Mouse (Mus musculus): ENCODE measurements around the gene Pcsk4. TPM values are rescaled to one million over a fixed set of nuclear protein-coding genes. Genes with fewer than 3 reads are reported as not detected.
A peak's percentile ranks its signal among the peaks of the same experiment; 100 is the strongest.

Pcsk4 gene
- polyA plus RNA-seq, 1 experiment from 2014 or later: 4.5 TPM

GRCm38 (mm10) chr10:80296824-80297223 lies 32.5 kb downstream of the Pcsk4 start:
- Histone ChIP-seq H3K36me3 (ENCODE audit: control insufficient read depth, insufficient read depth, low read length) (peaks cover 13% of the 10 kb centered on the region), H3K27me3 (ENCODE audit: control insufficient read depth, insufficient read depth, low read length) (peaks cover 33% of the 10 kb centered on the region), H3K4me1 (ENCODE audit: control insufficient read depth, insufficient read depth, low read length) (peaks cover 13% of the 10 kb centered on the region; the same call in 1 of the 2 replicates), H3K9ac (replicated peaks; ENCODE audit: low read depth, low read length) (no peak overlapping the region), H3K27ac (ENCODE audit: low read length) (no peak overlapping the region), H3K9me3 (ENCODE audit: control insufficient read depth, low read depth, low read length) (no peaks in the 10 kb centered on the region), H3K4me3 (ENCODE audit: low read depth, low read length) (no peak overlapping the region), H3K4me2 (replicated peaks; ENCODE audit: low read depth, low read length) (0 out of 2 replicates have a peak overlapping the region, but pooled peaks have one; percentile 52)
- no peak for ATAC-seq (ENCODE audit: insufficient number of reproducible peaks, insufficient read depth, low FRiP score, low read depth)
- WGBS: 74% methylated on average over 5 of the region's 5 CpGs

GRCm38 (mm10) chr10:80295618-80296425 lies 33.5 kb downstream of the Pcsk4 start, which contains the start of gene Apc2:
Gene Apc2 (plus strand): TSS chr10:80295977.
- WGBS: under 1% methylated on average over 26 of the region's 26 CpGs

GRCm38 (mm10) chr10:80294788-80295303 lies 34.5 kb downstream of the Pcsk4 start:
- ATAC-seq (ENCODE audit: insufficient number of reproducible peaks, insufficient read depth, low FRiP score, low read depth): no peak
- no peak overlapping the region for H3K4me3 ChIP-seq (ENCODE audit: low read depth, low read length)
- H3K36me3 ChIP-seq (ENCODE audit: control insufficient read depth, insufficient read depth, low read length): peaks cover 13% of the 10 kb centered on the region
- H3K9ac ChIP-seq (replicated peaks; ENCODE audit: low read depth, low read length): no peak overlapping the region
- H3K4me1 ChIP-seq (ENCODE audit: control insufficient read depth, insufficient read depth, low read length): peaks cover 13% of the 10 kb centered on the region; the same call in 1 of the 2 replicates
- no peaks in the 10 kb centered on the region for H3K9me3 ChIP-seq (ENCODE audit: control insufficient read depth, low read depth, low read length)
- peaks cover 17% of the 10 kb centered on the region for H3K27me3 ChIP-seq (ENCODE audit: control insufficient read depth, insufficient read depth, low read length)
- no peak overlapping the region for H3K4me2 ChIP-seq (replicated peaks; ENCODE audit: low read depth, low read length)
- WGBS: 47% methylated on average over 7 of the region's 7 CpGs
- H3K27ac ChIP-seq (ENCODE audit: low read length): no peak overlapping the region

More at GRCm38 (mm10) chr10:80295618-80296425, 33.5 kb downstream of the Pcsk4 start, which contains the start of gene Apc2:
- peak within 1 kb of the TSS; percentile 52 for H3K4me2 ChIP-seq (replicated peaks; ENCODE audit: low read depth, low read length)
- H3K4me3 ChIP-seq (ENCODE audit: low read depth, low read length): peak within 1 kb of the TSS; percentile 32
- H3K27ac ChIP-seq (ENCODE audit: low read length): peak within 1 kb of the TSS; percentile 44; the same call in 1 of the 2 replicates
- H3K36me3 ChIP-seq (ENCODE audit: control insufficient read depth, insufficient read depth, low read length): peaks cover 13% of the 10 kb centered on the region
- no peaks in the 10 kb centered on the region for H3K9me3 ChIP-seq (ENCODE audit: control insufficient read depth, low read depth, low read length)
- H3K4me1 ChIP-seq (ENCODE audit: control insufficient read depth, insufficient read depth, low read length): peaks cover 13% of the 10 kb centered on the region; the same call in 1 of the 2 replicates
- H3K9ac ChIP-seq (replicated peaks; ENCODE audit: low read depth, low read length): no peak within 1 kb of the TSS; the same call in 1 of the 2 replicates
- H3K27me3 ChIP-seq (ENCODE audit: control insufficient read depth, insufficient read depth, low read length): peaks cover 26% of the 10 kb centered on the region
- peak; percentile 38 for ATAC-seq (ENCODE audit: insufficient number of reproducible peaks, insufficient read depth, low FRiP score, low read depth)

- Histone ChIP-seq H3K9ac (replicated peaks; ENCODE audit: low read depth, low read length) (no peak overlapping the region), H3K4me2 (replicated peaks; ENCODE audit: low read depth, low read length) (no peak overlapping the region), H3K36me3 (ENCODE audit: control insufficient read depth, insufficient read depth, low read length) (peaks cover 13% of the 10 kb centered on the region), H3K27me3 (ENCODE audit: control insufficient read depth, insufficient read depth, low read length) (peaks cover 12% of the 10 kb centered on the region), H3K27ac (ENCODE audit: low read length) (no peak overlapping the region), H3K4me1 (ENCODE audit: control insufficient read depth, insufficient read depth, low read length) (peaks cover 13% of the 10 kb centered on the region; the same call in 1 of the 2 replicates), H3K4me3 (ENCODE audit: low read depth, low read length) (no peak overlapping the region), H3K9me3 (ENCODE audit: control insufficient read depth, low read depth, low read length) (no peaks in the 10 kb centered on the region)
- ATAC-seq (ENCODE audit: insufficient number of reproducible peaks, insufficient read depth, low FRiP score, low read depth): no peak
- WGBS: 76% methylated on average over 4 of the region's 4 CpGs
Observed at GRCm38 (mm10) chr10:80294311-80294710, 35.0 kb downstream of the Pcsk4 start.

GRCm38 (mm10) chr10:80293325-80293724 lies 36.0 kb downstream of the Pcsk4 start:
- Histone ChIP-seq H3K36me3 (ENCODE audit: control insufficient read depth, insufficient read depth, low read length) (peaks cover 22% of the 10 kb centered on the region), H3K9me3 (ENCODE audit: control insufficient read depth, low read depth, low read length) (no peaks in the 10 kb centered on the region), H3K4me3 (ENCODE audit: low read depth, low read length) (peak overlapping the region; percentile 95), H3K27me3 (ENCODE audit: control insufficient read depth, insufficient read depth, low read length) (peaks cover 2% of the 10 kb centered on the region; the same call in 1 of the 2 replicates), H3K4me2 (replicated peaks; ENCODE audit: low read depth, low read length) (peak overlapping the region; percentile 96), H3K9ac (replicated peaks; ENCODE audit: low read depth, low read length) (peak overlapping the region; percentile 98), H3K4me1 (ENCODE audit: control insufficient read depth, insufficient read depth, low read length) (peaks cover 13% of the 10 kb centered on the region; the same call in 1 of the 2 replicates), H3K27ac (ENCODE audit: low read length) (no peak overlapping the region; the same call in 1 of the 2 replicates)
- WGBS: 22% methylated on average over 14 of the region's 14 CpGs
- no peak for ATAC-seq (ENCODE audit: insufficient number of reproducible peaks, insufficient read depth, low FRiP score, low read depth)

GRCm38 (mm10) chr10:80292251-80293146 lies 36.8 kb downstream of the Pcsk4 start, which contains the start of gene Rps15:
Gene Rps15 (plus strand): TSS chr10:80292453.
- WGBS: under 1% methylated on average over 72 of the region's 72 CpGs
- Histone ChIP-seq H3K27ac (ENCODE audit: low read length) (peak within 1 kb of the TSS; percentile 93), H3K9me3 (ENCODE audit: control insufficient read depth, low read depth, low read length) (no peaks in the 10 kb centered on the region), H3K4me2 (replicated peaks; ENCODE audit: low read depth, low read length) (peak within 1 kb of the TSS; percentile 96), H3K36me3 (ENCODE audit: control insufficient read depth, insufficient read depth, low read length) (peaks cover 28% of the 10 kb centered on the region), H3K9ac (replicated peaks; ENCODE audit: low read depth, low read length) (peak within 1 kb of the TSS; percentile 98), H3K4me3 (ENCODE audit: low read depth, low read length) (peak within 1 kb of the TSS; percentile 95), H3K27me3 (ENCODE audit: control insufficient read depth, insufficient read depth, low read length) (no peaks in the 10 kb centered on the region), H3K4me1 (ENCODE audit: control insufficient read depth, insufficient read depth, low read length) (peaks cover 13% of the 10 kb centered on the region; the same call in 1 of the 2 replicates)
- peak; percentile 89 for ATAC-seq (ENCODE audit: insufficient number of reproducible peaks, insufficient read depth, low FRiP score, low read depth)

GRCm38 (mm10) chr10:80288657-80289056 lies 40.6 kb downstream of the Pcsk4 start:
- H3K36me3 ChIP-seq (ENCODE audit: control insufficient read depth, insufficient read depth, low read length): peaks cover 47% of the 10 kb centered on the region
- H3K4me2 ChIP-seq (replicated peaks; ENCODE audit: low read depth, low read length): no peak overlapping the region
- H3K4me1 ChIP-seq (ENCODE audit: control insufficient read depth, insufficient read depth, low read length): 0 out of 2 replicates have a peak, but pooled peaks cover 2% of the 10 kb centered on the region
- H3K9me3 ChIP-seq (ENCODE audit: control insufficient read depth, low read depth, low read length): no peaks in the 10 kb centered on the region
- no peak for ATAC-seq (ENCODE audit: insufficient number of reproducible peaks, insufficient read depth, low FRiP score, low read depth)
- H3K4me3 ChIP-seq (ENCODE audit: low read depth, low read length): no peak overlapping the region
- H3K27ac ChIP-seq (ENCODE audit: low read length): no peak overlapping the region
- H3K27me3 ChIP-seq (ENCODE audit: control insufficient read depth, insufficient read depth, low read length): no peaks in the 10 kb centered on the region
- H3K9ac ChIP-seq (replicated peaks; ENCODE audit: low read depth, low read length): no peak overlapping the region
- 67% methylated on average over 8 of the region's 8 CpGs for WGBS

- H3K9me3 ChIP-seq (ENCODE audit: control insufficient read depth, low read depth, low read length): no peaks in the 10 kb centered on the region
- H3K4me1 ChIP-seq (ENCODE audit: control insufficient read depth, insufficient read depth, low read length): no peaks in the 10 kb centered on the region
- no peak for ATAC-seq (ENCODE audit: insufficient number of reproducible peaks, insufficient read depth, low FRiP score, low read depth)
- no peak overlapping the region for H3K27ac ChIP-seq (ENCODE audit: low read length)
- H3K4me3 ChIP-seq (ENCODE audit: low read depth, low read length): no peak overlapping the region
- H3K9ac ChIP-seq (replicated peaks; ENCODE audit: low read depth, low read length): no peak overlapping the region
- H3K4me2 ChIP-seq (replicated peaks; ENCODE audit: low read depth, low read length): no peak overlapping the region
- 85% methylated on average over 12 of the region's 12 CpGs for WGBS
- H3K27me3 ChIP-seq (ENCODE audit: control insufficient read depth, insufficient read depth, low read length): no peaks in the 10 kb centered on the region
- H3K36me3 ChIP-seq (ENCODE audit: control insufficient read depth, insufficient read depth, low read length): peaks cover 53% of the 10 kb centered on the region
Observed at GRCm38 (mm10) chr10:80288097-80288496, 41.2 kb downstream of the Pcsk4 start.
